Mouse (Mus musculus) erythroblast, embryonic 14.5 days (primary cell): ENCODE data around the gene Maip1.

Source experiments
- GATA1 ChIP-seq: IDR thresholded peaks from 2 replicates; pipeline ENCODE4 v1.6.1; 2012; ENCODE audit warnings: low read length, inconsistent platforms, mixed read lengths
- TAL1 ChIP-seq: IDR thresholded peaks from 3 replicates; pipeline ENCODE4 v1.6.1; 2012; ENCODE audit warnings: low read length, inconsistent platforms, mixed read lengths

DNA sequence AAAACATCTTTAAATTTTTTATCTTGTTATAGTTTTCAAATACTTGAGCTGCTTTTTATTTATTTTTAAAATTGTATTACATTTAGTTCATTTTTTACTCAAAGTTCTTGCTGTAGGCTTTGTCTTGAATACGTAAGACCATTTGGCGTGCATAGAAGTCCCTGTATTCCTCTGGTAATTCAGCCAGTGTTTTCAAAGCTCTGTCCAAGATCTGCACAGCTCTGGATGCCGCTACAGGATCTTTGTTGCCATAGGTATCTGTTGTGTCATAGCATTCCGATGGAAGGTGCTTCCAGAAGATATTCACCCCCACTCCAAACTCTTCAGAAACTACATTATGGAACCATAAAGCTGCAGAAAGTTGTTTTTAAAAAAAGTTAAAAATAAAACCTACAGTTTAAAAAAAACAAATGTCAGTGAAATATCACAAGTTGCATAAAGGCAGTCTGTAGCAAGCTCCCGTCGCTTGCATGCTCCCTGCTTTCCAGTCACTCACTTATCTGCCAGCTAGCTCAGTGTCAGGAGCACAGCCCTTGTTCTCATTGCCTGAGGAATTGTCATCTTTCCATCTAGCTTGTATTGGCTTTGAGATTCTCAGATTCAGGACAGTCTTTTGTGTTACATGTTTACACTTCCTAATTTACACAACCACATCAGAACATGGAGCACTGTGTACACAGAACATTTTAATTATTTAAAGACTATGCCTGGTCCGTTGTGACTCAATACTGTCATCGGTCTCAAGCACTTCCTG is 17.5 kb upstream of the Maip1 start:
- no peak for TF ChIP-seq GATA1
- no peak for TF ChIP-seq TAL1
